Mouse (Mus musculus): ENCODE measurements at regions not wholly inside any gene's neighbourhood (a gene's known extent, or its start where the extent isn't known, plus 50 kb on each side); places are given as distances from the start of the nearest gene placed in this dataset.

DNA sequence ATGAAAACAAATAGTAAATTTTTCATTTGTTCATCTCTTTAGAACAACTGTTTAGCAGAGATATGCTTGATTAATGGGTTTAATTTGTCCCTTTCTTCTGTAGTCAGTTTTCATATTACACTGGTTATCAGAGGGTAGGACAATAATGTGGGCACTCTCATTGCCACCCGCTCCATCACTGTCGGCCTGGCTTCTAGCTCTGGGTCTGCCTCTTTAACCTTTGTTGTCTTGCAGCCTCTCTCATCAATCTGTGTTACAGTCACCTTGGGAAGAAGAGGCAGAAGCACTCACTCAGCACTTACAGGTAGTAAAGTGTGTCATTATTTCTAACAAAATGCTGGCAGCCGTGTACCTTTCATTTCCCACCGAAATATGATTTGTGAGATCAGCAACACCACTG is 690.5 kb downstream of the Gbe1 start:
- no peak for DNase-seq (ENCODE audit: extremely low read depth, low read depth)

- DNase-seq (ENCODE audit: extremely low read depth, low read depth) = no peak
These were observed 729.6 kb downstream of the Gbe1 start for GRCm38 (mm10) chr16:71043381-71043780.

DNA sequence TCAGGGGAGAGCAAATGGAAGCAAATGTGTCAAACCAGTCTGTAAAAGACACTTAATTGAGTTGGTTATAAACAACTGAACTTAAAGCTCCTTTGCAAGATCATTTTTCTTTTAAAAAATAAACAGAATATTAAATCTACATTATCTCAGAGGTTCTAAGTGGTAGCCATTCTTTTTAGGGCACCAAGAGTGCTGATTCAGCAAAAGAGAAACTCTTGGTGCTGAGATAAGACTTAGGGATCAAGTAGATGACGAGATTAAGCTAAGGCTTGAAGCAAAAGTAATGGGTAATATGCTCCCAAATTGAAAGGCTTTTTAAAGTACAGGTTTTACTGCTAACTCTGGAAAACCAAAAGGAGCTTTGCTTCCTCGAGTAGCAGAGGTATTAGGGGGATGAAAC is 740.5 kb downstream of the Gbe1 start:
- no peak for DNase-seq (ENCODE audit: extremely low read depth, low read depth)

- DNase-seq (ENCODE audit: extremely low read depth, low read depth) = no peak
These were observed 749.0 kb downstream of the Gbe1 start for GRCm38 (mm10) chr16:71062754-71063153.

DNA sequence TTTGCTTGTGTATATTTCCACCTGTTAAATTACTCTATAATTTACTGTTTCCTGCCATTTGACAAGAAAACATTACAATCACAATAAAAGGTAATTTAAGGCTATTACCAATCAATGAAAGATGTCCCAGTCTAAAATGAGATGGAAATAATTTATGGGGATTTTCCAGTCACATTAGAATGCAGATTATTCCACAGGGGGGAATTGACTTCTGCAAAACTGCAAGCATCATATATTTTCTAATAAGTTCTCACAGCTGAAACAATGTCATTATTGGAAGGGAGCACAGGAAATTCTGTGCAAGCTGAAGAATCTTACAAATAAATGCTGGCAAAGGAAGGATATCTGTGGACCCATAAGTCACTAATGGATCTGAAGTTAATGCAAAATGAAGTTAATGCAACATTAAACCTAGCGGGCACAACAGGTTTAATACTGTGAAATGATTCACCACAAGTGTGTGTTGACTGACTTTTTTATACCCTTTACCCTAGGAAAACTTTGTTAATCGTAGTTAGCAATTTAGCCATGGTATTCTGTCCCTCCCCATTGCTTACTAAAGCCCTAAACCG is 749.7 kb downstream of the Gbe1 start:
- DNase-seq (ENCODE audit: extremely low read depth, low read depth) = no peak

- no peak for DNase-seq (ENCODE audit: extremely low read depth, low read depth)
These were observed 756.4 kb downstream of the Gbe1 start for GRCm38 (mm10) chr16:71070186-71070585.

DNA sequence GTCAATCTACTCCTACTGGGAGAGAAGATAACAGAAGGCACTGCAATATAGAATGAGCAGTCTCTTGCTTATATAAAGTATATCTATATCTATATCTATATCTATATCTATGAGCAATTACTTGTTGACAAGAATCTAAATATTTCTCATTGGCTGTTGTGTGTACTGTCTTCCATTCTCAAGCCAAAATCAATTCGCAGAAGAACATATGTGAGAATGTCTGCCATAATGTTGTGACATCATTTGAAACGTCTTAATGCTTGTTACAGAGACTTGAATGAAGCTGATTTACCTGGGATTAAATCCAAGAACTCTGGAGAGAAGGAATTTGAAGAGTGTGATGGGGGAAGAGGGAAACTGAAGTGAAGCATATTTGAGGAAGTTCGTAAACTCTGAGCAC is 789.1 kb downstream of the Gbe1 start:
- DNase-seq (ENCODE audit: extremely low read depth, low read depth) = no peak

DNA sequence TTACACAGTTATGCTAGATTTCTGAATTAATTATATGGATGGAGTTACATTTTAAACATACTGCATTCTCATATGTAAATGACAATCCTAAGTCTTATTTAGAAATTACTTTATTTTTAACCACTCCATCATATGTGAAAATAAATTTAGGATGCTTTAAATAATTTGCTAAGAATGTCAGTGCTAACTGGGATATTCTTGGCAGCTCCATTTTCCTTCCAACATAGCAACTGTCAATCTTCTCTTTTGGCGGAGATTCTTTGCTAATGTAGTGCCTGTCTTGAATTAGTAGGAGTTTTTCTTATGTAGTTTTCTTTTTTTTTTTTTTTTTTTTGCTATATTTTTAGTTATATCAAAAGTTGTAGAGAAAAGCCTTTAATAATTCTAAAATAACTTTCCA is 795.2 kb downstream of the Gbe1 start:
- DNase-seq (ENCODE audit: extremely low read depth, low read depth) = no peak

DNA sequence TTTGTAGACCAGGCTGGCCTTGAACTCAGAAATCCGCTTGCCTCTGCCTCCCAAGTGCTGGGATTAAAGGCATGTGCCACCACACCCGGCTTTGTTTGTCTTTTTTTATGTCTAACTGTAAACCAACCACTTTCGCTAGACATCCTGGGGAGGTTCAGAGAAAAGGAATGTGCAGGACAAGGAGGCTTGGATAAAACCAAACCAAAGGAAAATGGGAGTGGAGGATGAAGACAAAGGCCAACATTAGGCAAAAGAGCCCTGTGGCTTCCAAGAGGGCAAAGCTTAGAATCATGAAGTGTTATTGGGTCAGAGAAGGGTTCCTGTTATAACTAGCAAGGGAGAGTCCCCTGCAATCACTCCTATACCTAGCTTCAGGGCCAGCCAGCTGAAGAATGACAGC is 800.6 kb downstream of the Gbe1 start:
- no peak for DNase-seq (ENCODE audit: extremely low read depth, low read depth)

- no peak for DNase-seq (ENCODE audit: extremely low read depth, low read depth)
These were observed 807.0 kb downstream of the Gbe1 start for GRCm38 (mm10) chr16:71120706-71121105.

GRCm38 (mm10) chr16:71123616-71124015 is 809.9 kb downstream of the Gbe1 start:
- DNase-seq (ENCODE audit: extremely low read depth, low read depth) = no peak

GRCm38 (mm10) chr16:71132826-71133225 is 819.1 kb downstream of the Gbe1 start:
- peak; percentile 6 for DNase-seq (ENCODE audit: extremely low read depth, low read depth)

GRCm38 (mm10) chr16:71138668-71139067 is 824.9 kb downstream of the Gbe1 start:
- no peak for DNase-seq (ENCODE audit: extremely low read depth, low read depth)
